Mouse (Mus musculus): ENCODE measurements at regions not wholly inside any gene's neighbourhood (a gene's known extent, or its start where the extent isn't known, plus 50 kb on each side); places are given as distances from the start of the nearest gene placed in this dataset.

DNA sequence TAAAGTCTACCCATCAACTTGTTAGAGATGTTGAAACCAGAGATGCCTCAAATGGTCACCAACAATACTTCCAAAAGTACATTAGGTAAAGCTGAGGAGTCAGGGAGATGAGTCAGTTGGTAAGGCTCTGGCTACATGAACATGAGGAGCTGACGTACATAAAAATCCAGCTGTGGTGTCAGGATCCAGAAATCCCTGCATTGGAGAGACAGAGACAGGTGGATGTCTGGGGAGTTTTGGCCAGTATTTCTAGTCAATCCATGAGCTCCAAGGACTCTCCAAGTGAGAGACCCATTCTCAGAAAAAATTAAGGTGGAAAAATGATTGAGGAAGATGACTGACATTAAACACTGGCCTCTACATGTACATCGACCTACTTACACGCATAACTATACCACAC lies 244.8 kb upstream of the Adgrl2 start:
- POLR2A ChIA-PET: no interaction called here
- no peak for DNase-seq (ENCODE audit: low read depth, low spot score)
- ATAC-seq: no peak
- in situ Hi-C loops (cut with MboI; ENCODE audit: low pct_unique_long_range_greater_than_20kb): no loop called here
- CTCF ChIA-PET: interaction anchor here (1.2 kb wide), 1 partner anchor 14 kb away, joined by 4 read pairs; no protein-coding TSS in a partner anchor
- no peak for TF ChIP-seq CTCF (IDR thresholded peaks at IDR 0.05)
- H3K27me3 ChIP-seq: no peaks in the 10 kb centered on the region

DNA sequence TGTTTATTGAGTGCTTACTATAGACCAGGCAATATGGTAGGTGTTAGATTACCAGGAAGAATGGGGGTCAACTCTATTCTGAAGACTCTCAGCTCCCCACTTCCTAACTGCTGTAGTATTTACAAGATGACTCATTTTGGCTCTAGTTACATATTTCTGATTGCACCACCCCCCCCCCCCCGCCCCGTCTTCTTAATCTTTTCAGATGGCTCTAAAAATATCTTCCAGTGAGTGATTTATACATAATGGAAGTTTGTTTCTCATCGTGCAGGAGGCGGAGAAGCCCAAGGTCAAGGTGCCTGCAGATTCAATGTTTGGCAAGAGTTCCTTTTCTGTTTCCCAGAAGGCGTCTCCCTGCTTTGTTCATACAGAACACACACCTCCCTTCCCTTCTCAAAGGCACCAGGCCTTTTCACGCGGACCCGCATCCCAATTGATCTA lies 243.4 kb upstream of the Adgrl2 start:
- no peaks in the 10 kb centered on the region for H3K27me3 ChIP-seq
- ATAC-seq (no peak), DNase-seq (ENCODE audit: low read depth, low spot score) (no peak)
- no peak for TF ChIP-seq CTCF (IDR thresholded peaks at IDR 0.05)
- CTCF ChIA-PET: interaction anchor here (2.2 kb wide), 1 partner anchor 11 kb away, joined by 5 read pairs; no protein-coding TSS in a partner anchor
- POLR2A ChIA-PET: no interaction called here
- in situ Hi-C loops (cut with MboI; ENCODE audit: low pct_unique_long_range_greater_than_20kb): no loop called here

DNA sequence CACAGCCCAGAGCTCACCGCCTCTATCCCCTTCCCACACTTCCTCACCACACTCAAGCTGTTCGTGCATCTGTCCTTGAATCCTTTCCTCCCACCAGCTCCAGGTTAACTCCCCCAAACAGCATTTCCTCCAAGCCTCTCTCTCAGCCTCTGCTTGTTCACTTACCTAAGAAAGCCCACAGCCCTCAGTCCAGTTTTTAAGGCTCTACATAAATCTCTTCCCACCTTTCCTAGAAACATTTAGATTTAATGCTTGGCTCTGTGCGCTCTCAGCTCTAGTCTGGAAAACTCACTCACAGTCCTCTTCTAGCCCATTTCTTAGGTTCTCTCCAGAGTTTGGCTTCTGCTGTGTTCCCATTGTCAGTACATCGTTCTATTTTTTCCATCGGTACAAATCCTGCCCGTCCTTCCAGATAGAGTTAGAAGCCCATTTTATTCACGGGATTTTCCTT lies 242.9 kb upstream of the Adgrl2 start:
- ATAC-seq (no peak), DNase-seq (ENCODE audit: low read depth, low spot score) (no peak)
- H3K27me3 ChIP-seq: no peaks in the 10 kb centered on the region
- ChIA-PET CTCF (interaction anchor here (2.2 kb wide), 1 partner anchor 11 kb away, joined by 5 read pairs; no protein-coding TSS in a partner anchor), POLR2A (interaction anchor here (0.6 kb wide), 1 partner anchor 146 kb away, joined by 8 read pairs; no protein-coding TSS in a partner anchor)
- TF ChIP-seq CTCF (IDR thresholded peaks at IDR 0.05): no peak
- in situ Hi-C loops (cut with MboI; ENCODE audit: low pct_unique_long_range_greater_than_20kb): no loop called here

DNA sequence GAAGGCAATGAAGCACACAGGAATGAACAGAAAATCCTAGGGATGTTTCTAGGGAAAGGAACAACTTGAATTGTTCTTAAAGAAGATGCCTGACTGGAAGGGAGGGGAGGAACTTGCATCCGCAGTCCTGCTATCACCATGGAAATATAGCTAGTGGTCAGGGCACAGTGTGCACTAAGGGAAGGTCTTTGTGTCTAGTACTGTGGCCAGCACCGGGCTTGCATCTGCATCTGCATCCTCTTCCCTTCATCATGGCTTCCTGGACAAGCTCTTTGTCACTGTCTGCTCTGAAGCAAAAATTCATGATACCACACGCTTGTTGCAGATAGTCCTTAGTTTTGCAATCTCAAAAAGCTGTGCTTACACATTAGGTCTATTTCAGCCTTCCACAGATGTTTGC lies 241.0 kb upstream of the Adgrl2 start:
- DNase-seq (ENCODE audit: low read depth, low spot score) (no peak), ATAC-seq (no peak)
- no peaks in the 10 kb centered on the region for H3K27me3 ChIP-seq
- POLR2A ChIA-PET: no interaction called here
- CTCF ChIA-PET: interaction anchor here (0.7 to 1.7 kb wide), 2 partner anchors 13 to 18 kb away, joined by 3 to 4 read pairs; no protein-coding TSS in a partner anchor
- TF ChIP-seq CTCF (IDR thresholded peaks at IDR 0.05): no peak
- in situ Hi-C loops (cut with MboI; ENCODE audit: low pct_unique_long_range_greater_than_20kb): no loop called here

DNA sequence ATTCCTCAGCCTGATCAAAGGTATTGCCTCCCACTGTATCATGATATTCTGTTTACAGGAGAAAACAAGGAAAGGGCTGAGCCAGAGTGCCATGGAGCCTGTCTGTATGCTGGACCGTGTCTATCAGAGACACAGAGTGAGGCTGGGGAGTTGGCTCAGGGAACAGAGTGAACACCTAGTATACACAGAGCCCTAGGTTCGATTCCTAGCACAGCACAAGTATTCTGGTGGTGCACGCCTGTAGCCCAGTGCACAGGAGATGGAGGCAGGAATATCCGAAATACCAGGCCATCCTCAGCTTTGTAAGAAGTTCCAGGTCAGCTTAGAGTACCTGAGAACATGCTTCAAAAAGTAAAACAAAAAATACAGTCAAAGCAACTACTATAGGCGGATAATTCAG lies 237.2 kb upstream of the Adgrl2 start:
- CTCF ChIA-PET: no interaction called here
- no peak for TF ChIP-seq CTCF (IDR thresholded peaks at IDR 0.05)
- no peak for ATAC-seq
- POLR2A ChIA-PET: no interaction called here
- in situ Hi-C loops (cut with MboI; ENCODE audit: low pct_unique_long_range_greater_than_20kb): no loop called here
- H3K27me3 ChIP-seq: no peaks in the 10 kb centered on the region
- no peak for DNase-seq (ENCODE audit: low read depth, low spot score)

DNA sequence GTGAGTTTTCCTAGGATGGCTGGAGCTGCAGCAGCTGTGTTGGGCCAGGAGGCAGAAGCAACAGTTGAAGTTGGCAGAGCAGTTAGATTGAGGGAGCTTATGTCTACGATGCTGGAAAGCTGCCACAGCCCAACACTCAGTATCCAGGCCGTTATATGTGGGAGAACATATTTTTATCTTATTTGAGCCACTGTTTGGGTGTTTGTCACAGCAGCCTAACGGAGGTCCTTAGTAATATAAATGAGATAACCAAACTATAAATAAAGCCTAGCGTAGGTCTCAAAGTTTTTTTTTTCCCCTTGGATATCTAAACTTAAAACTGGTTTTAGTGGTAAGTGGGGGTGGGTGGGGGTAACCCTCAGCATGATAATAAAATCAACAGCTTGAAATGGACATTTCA lies 236.4 kb upstream of the Adgrl2 start:
- ATAC-seq: no peak
- no peaks in the 10 kb centered on the region for H3K27me3 ChIP-seq
- in situ Hi-C loops (cut with MboI; ENCODE audit: low pct_unique_long_range_greater_than_20kb): no loop called here
- ChIA-PET POLR2A (no interaction called here), CTCF (no interaction called here)
- no peak for TF ChIP-seq CTCF (IDR thresholded peaks at IDR 0.05)
- DNase-seq (ENCODE audit: low read depth, low spot score): no peak

DNA sequence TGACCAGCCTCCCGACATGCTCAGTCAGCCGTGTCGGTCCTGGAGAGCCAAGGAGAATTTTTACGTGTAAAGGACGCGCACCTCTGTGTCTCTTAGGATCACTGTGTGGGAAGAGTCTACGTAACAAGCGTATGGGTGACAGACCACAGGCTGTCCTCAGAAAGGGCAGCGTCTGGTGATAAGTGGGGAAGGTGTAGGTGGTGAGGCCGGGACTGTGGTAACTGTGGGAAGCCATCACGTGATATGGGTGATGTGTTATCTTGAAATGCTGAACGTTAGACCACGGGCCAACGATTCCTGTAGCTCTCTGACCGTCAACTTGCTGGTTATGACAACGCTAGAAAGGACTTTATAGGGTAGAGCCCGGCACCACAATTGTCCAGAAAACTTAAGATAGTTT lies 235.3 kb upstream of the Adgrl2 start:
- CTCF ChIA-PET: interaction anchor here (1.6 kb wide), 1 partner anchor 13 kb away, joined by 5 read pairs; no protein-coding TSS in a partner anchor
- in situ Hi-C loops (cut with MboI; ENCODE audit: low pct_unique_long_range_greater_than_20kb): no loop called here
- ATAC-seq (no peak), DNase-seq (ENCODE audit: low read depth, low spot score) (no peak)
- no peaks in the 10 kb centered on the region for H3K27me3 ChIP-seq
- TF ChIP-seq CTCF (IDR thresholded peaks at IDR 0.05): no peak
- POLR2A ChIA-PET: no interaction called here

DNA sequence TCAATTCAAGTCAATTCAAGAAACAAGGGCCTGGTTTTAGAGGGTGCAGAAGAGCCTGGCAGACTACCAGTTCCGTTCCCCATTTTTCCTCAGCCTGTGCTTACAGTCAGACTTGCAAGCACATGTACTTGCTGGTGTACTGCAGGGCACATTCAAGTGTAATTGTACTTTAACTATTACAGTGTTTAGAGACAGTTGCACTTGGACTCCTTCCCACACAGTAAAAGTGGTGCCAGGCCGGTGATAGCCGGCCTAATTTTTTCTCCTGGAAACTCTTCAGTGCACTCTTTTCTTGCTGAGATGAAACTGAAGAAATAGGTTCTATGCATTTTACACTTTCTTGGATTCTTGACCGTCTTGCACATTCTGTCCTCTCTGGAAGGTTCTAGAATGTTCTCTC lies 233.9 kb upstream of the Adgrl2 start:
- in situ Hi-C loops (cut with MboI; ENCODE audit: low pct_unique_long_range_greater_than_20kb): no loop called here
- ChIA-PET CTCF (interaction anchor here (0.6 to 1.9 kb wide), 3 partner anchors 11 to 26 kb away, joined by 4 to 5 read pairs (median 5); no protein-coding TSS in a partner anchor), POLR2A (no interaction called here)
- DNase-seq (ENCODE audit: low read depth, low spot score) (no peak), ATAC-seq (no peak)
- no peaks in the 10 kb centered on the region for H3K27me3 ChIP-seq
- no peak for TF ChIP-seq CTCF (IDR thresholded peaks at IDR 0.05)

DNA sequence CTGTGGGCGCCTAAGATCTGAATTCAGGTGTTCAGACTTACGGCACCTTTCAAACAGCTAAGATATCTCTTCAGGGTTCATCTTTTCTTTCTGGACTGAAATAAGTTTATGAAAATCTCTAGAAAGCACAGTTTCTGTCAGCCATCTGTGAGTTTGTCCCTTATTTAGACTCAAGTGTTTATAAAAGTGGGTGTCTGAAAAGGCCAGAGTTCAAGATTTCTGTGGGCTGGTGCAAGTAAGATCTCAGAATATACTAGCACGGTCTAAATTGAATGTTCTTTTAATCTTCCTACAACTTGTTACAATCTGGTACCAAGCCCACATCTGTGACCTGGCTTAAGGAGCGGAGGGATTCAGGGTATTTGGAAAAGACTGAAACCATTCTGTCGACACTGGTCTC lies 233.4 kb upstream of the Adgrl2 start:
- ATAC-seq: no peak
- CTCF ChIA-PET: interaction anchor here (1.9 kb wide), 1 partner anchor 26 kb away, joined by 5 read pairs; no protein-coding TSS in a partner anchor
- no peak for DNase-seq (ENCODE audit: low read depth, low spot score)
- in situ Hi-C loops (cut with MboI; ENCODE audit: low pct_unique_long_range_greater_than_20kb): no loop called here
- no peak for TF ChIP-seq CTCF (IDR thresholded peaks at IDR 0.05)
- POLR2A ChIA-PET: no interaction called here
- H3K27me3 ChIP-seq: no peaks in the 10 kb centered on the region

DNA sequence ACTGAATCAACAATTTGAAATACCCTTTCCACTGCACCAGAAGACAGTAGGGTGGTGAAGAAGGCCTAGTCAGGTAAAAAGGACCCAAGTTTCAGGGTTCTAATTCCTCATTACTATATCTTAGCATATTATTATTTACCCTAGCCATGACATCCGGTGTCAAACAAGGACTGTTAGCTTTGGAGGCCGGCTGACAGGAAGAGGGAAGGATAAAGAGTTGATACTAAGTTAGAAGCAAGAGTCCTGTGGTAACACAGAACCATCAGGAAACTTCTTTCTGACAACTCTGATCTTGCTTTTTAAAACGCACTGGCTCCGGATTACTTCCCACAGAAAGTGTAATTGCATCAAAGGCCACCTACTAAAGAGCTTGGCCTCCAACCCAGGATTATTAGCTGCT lies 230.6 kb upstream of the Adgrl2 start:
- ATAC-seq: peak; percentile 5
- H3K27me3 ChIP-seq: no peaks in the 10 kb centered on the region
- in situ Hi-C loops (cut with MboI; ENCODE audit: low pct_unique_long_range_greater_than_20kb): no loop called here
- no peak for TF ChIP-seq CTCF (IDR thresholded peaks at IDR 0.05)
- ChIA-PET POLR2A (no interaction called here), CTCF (interaction anchor here (0.9 to 1.6 kb wide), 3 partner anchors 14 to 19 kb away, joined by 3 to 5 read pairs (median 4); no protein-coding TSS in a partner anchor)
- DNase-seq (ENCODE audit: low read depth, low spot score): no peak

DNA sequence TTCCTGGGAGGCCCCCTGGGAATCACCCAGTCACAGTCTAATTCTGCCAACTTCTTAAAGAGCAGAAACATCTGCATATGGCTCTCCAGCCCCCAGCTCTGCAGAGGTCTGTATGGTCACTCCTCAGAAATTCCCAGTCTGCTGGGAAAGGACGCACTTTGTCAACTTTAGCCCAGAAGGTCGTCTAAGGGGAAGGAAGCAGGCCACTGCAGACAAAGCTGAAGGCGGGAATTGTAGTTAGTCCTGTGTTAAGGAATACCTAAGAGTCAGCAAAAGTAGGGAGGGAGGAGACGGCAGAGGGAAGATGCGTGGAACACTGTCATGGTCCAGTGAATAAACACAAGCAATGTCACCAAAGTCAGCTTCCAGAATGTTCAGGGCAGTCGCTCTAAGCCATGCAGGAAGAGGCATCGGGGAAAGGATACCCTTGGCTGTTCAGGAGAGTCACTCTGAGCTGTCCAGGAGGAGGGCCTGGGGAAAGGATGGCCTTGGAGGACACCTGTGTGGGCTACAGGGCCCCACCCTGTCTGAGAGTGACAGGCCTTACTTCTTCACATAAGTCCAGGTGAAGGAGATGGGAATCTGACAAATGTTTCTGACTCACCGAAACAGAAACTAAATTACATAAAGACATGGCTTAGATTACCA lies 230.1 kb upstream of the Adgrl2 start:
- in situ Hi-C loops (cut with MboI; ENCODE audit: low pct_unique_long_range_greater_than_20kb): no loop called here
- POLR2A ChIA-PET: no interaction called here
- H3K27me3 ChIP-seq: no peaks in the 10 kb centered on the region
- ATAC-seq (peak; percentile 48), DNase-seq (ENCODE audit: low read depth, low spot score) (no peak)
- CTCF ChIA-PET: interaction anchor here (1.4 to 1.6 kb wide), 2 partner anchors 15 to 19 kb away, joined by 4 to 5 read pairs; no protein-coding TSS in a partner anchor
- no peak for TF ChIP-seq CTCF (IDR thresholded peaks at IDR 0.05)
